ENCODE assay signal across 16 mouse cellular contexts in genomic region chr2:128054905-128055304, GRCm38 (mm10).
"Had no signal": no experiment of that assay in that cellular context is flagged by ENCODE, and none has a peak within 500 bp of the region (broad histone marks: within the 10 kb centered on the region; RNA-seq: fewer than 3 reads in every experiment).

No protein-coding gene starts in this region.

- H3K4me2 ChIP-seq: kidney, embryonic 15.5 days; liver, embryonic 13.5 days; midbrain, embryonic 11.5 days had no signal

- H3K27me3 ChIP-seq: kidney, embryonic 15.5 days; liver, embryonic 13.5 days had no signal

- H3K4me3 ChIP-seq: kidney, embryonic 15.5 days; left cerebral cortex, adult 2 months; liver, embryonic 13.5 days had no signal

- H3K27ac ChIP-seq: kidney, embryonic 15.5 days; left cerebral cortex, adult 2 months; liver, embryonic 13.5 days; stomach, postnatal 0 days had no signal

- H3K4me1 ChIP-seq: kidney, embryonic 15.5 days; liver, embryonic 13.5 days had no signal

- H3K36me3 ChIP-seq: kidney, embryonic 15.5 days; liver, embryonic 13.5 days had no signal

- DNase-seq: kidney, adult 11 months; kidney, adult 8-10 months; kidney, postnatal 14 days; kidney, postnatal 4 days; layer of hippocampus, adult 9-11 months; liver, embryonic 13.5 days; lung, adult 2 months; lung, postnatal 14 days; midbrain, embryonic 14.5 days; thymus, adult 2 months; thymus, postnatal 14 days; thymus, postnatal 4 days had no signal

- H3K9ac ChIP-seq: kidney, embryonic 15.5 days; liver, embryonic 13.5 days had no signal

- H3K9me3 ChIP-seq: kidney, embryonic 15.5 days; liver, embryonic 13.5 days had no signal
